Mouse (Mus musculus) gastrocnemius, postnatal 4 days (tissue): Measurements from ENCODE around the gene Bmpr1b. TPM values are rescaled to one million over a fixed set of nuclear protein-coding genes. Genes with fewer than 3 reads are reported as not detected.
"Not testable (repeated sequence)": the region's sequence is repeated elsewhere in the genome, so short reads cannot be mapped to it uniquely, and the experiment has no call there.

ENCODE experiments used
- DNase-seq, 2 experiments: peaks; one replicate each; pipeline ENCODE4 v3.0.0; 2021 to 2022; ENCODE audit warnings: low spot score in 2 of 2, mixed read lengths in 2 of 2
- long read RNA-seq, 2 experiments: library from polyadenylated mRNA; stranded (forward); transcript quantifications; one replicate each; pipeline ENCODE4 v2.0.0; 2021
- total RNA-seq, 2 experiments: library from RNA; stranded (reverse); gene quantifications; 2 replicates each; pipeline ENCODE4 v1.2.3; 2021

Gene Bmpr1b
- total RNA-seq, result 10 to 100 TPM; 12.5 to 13.6 TPM
- long read RNA-seq, experiment 1, full-length matches to known transcripts, result 1 of 10 reads
- long read RNA-seq, experiment 1, partial matches to known transcripts, result 4 of 10 reads
- long read RNA-seq, experiment 1, other reads (novel, unspliced or antisense), result 5 of 10 reads
- long read RNA-seq, experiment 2, full-length matches to known transcripts, result 4 of 9 reads
- long read RNA-seq, experiment 2, partial matches to known transcripts, result 0 of 9 reads
- long read RNA-seq, experiment 2, other reads (novel, unspliced or antisense), result 5 of 9 reads

DNA sequence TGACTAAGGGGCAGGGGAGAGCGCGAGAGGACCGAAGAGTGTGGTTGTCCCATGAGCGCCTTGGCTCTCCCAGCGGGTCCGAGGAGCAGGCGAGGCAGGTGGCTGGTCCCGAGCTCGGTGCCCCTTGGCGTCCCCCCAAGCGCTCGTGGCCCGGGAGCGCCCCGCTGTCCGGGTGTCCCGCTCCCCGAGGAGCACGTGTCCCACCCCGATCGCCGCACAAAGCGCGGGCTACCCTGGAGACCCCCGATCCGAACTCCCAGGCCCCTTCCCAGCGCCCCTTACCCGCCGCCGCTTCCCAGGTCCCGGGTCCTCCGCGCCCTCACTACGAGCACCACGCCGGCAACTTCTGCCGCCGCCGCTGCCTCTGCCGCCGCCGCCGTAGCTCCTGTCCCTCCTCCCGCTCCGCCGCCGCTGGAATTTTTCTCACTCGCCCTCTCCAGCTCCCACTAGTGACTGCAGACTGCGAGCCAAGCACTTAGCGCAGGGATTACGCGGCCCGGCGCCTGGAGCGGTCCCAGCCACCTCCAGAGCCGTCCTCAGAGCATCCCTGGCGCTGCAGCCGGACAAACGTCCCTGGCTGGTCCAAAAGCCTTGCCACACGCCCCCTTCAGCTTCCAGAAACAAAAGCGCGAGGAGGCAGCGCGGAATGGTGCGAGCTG is at the start of gene Bmpr1b:
TSS of gene Bmpr1b (minus strand) at position 563 of the 659 bp plus-strand sequence.
- DNase-seq, result peak; percentile 60 to 79

DNA sequence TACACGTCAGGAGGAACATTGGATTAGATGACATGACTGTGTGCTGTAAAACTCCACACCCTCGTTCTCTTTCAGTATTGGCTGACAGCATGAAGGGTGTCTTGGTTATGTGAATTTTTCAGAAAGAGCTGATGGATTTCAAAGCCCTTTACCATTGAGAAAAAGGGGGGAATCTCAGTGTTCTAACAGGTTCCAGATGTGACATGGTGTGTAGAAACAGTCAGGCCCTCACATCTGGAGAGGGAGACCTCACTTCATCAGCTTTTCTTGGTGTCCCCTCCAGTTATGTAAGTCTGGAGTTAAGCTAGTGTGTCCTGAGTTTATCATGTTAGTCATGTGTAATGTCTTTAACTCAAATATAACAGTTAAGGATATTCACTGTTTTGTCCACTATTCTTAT is 43.6 kb upstream of the Bmpr1b start:
- no peak for DNase-seq

DNA sequence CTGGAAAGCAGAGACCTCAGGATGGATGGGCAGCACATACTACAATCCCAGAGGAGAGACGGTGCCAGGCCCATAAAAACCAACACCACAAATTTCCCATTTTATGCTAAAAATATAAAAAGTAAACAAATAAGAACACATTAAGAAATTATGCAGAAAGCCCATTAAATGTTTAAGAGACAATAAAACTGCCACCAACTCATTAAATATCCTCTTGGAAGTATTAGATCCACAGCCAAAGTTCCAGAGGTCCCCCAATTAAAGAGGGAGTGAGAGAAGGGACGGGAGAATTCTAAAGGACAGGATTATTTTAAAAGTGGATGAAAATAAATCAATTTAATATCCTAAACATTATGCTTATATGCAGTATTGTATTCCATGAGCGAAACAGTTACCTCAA is 43.0 kb upstream of the Bmpr1b start:
- DNase-seq, result no peak

DNA sequence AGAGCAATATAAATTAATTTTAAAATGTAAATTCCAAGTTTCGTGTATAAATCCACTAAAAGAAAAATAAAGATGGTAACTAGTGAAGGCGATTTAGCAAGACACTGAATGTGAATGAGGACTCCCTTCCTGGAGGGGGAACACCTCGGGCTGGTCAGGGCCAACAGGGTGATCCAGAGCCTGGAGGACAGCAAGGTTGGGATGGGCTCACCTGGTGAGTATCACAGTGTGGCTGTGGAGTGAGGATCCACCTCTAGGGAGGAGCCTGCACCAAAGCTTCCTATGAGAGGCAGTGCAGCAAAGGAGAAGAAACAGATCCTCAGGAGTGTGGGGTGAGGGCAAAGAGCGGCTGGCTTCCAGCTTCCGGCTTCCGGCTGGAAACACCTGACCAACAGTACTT is 40.8 kb upstream of the Bmpr1b start:
- DNase-seq, result no peak

DNA sequence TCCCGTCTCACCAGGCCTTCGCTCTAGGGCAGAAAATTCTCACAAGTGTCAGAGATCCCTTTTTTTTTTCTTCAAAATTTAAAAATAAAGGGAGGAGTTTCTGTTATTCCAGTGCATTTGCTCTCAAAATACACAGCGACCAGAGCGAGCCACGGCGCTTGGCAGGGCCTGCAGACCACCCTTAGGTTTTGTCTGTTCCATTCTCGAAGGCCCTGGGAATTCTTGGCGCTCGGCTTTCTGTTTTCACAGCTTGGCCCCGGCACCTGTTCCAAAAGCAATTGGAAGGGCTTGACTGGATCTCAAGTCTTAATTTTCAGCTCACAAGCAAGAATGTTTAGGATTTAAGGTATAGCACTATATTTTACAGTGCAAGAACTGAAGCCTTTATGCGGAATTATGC is 39.8 kb upstream of the Bmpr1b start:
- no peak for DNase-seq

DNA sequence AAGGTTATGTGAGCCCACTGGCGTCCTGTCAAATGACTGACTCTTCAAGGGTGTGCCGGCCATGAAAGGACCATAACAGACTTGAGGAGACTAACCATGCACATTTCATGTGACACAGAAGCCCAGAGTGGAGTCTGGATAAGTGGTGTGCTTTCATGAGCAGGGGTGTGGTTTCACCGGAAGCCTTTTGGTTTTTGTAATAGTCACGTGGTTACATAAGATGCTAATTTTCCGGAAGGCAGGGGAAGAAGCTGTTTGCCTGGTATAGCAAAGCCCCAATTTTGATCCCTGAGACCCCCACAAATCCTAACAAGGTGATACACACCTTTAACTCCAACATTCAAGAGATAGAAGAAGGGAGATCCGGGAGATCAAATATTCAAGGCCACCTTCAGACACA is 38.3 kb upstream of the Bmpr1b start:
- no peak for DNase-seq

DNA sequence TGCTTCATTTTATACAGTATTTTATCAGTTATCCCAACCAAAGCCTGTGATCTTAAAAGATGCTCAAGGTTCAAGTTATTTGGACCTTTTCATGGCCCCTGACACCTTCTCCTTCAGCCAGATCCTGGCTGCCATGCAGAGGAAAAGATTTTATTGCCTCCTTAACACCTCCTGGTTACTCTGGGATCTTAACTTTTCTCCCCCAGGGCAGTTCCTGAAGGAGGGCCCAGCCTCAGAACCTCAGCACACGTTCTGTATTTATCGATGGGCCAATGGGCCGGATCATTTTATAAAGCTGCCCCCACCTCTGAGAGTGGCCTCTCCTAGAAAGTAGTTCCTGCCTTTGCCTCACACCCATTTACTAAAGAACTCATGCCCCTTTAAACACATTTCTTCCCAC is 37.1 kb upstream of the Bmpr1b start:
- DNase-seq, result no peak

DNA sequence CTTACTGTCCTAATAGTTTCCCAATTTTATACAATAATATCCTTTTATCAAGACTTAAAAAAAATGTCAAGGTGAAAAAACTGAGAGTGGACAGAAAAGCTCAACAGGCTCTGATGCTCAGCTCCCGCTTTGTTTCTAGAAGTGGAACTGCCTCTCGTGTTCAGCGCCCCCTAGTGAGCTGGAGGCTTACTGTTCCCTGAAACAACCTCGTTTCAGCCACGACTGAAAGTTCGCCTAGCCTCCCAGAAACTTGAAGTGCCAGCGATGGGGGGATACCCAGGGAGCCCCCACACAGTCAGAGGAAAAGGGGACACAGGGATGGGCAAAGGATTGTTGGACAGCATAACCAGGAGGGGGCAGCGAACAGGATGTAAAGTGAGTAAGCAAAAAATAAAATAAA is 26.9 kb upstream of the Bmpr1b start:
- no peak for DNase-seq

DNA sequence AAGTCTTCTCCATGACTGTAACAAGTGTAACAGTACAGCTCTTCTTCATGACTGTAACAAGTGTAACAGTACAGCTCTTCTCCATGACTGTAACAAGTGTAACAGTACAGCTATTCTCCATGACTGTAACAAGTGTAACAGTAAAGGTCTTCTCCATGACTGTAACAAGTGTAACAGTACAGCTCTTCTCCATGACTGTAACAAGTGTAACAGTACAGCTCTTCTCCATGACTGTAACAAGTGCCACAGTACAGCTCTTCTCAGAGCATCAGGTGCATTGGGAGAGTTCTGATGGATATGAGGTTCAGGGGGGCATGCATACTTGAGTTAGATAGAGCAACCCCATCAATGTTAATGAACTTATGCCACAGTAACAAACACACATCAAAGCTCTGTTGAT is 22.4 kb upstream of the Bmpr1b start:
- DNase-seq, result not testable (repeated sequence)

DNA sequence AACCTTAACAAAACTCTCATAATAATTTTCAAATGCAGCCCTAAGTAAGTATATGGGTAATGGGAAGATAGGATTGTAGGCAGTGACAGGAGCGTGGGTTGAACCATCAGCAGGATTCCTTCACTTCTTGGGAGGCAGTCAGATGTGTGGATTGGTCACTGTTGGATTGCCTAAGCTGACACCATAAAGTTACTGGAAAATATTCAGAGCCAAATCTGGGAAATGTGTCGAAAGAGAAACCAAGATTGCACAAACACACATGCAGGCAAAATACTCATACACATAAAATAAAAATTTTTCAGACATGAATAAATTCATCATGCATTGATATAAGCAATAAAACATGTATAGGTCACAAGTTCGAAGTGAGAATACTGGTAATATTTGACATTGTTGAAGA is 17.3 kb upstream of the Bmpr1b start:
- DNase-seq, result no peak

DNA sequence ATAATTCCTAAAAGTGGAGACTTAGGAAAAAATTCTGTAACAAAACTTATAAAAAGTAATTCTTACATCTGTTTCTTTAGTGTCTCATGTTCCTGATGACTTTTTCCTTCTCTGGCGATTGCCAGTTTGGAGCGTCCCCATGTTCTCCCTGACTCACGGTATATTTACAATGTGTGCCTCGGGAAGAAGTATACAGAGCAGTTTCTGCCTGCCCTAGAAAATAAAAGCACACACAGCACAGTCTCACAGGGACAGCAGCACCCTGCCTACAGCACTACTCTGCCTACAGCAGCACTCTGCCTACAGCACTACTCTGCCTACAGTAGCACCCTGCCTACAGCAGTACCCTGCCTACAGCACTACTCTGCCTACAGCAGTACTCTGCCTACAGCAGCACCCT is 4.8 kb upstream of the Bmpr1b start:
- DNase-seq, result no peak

DNA sequence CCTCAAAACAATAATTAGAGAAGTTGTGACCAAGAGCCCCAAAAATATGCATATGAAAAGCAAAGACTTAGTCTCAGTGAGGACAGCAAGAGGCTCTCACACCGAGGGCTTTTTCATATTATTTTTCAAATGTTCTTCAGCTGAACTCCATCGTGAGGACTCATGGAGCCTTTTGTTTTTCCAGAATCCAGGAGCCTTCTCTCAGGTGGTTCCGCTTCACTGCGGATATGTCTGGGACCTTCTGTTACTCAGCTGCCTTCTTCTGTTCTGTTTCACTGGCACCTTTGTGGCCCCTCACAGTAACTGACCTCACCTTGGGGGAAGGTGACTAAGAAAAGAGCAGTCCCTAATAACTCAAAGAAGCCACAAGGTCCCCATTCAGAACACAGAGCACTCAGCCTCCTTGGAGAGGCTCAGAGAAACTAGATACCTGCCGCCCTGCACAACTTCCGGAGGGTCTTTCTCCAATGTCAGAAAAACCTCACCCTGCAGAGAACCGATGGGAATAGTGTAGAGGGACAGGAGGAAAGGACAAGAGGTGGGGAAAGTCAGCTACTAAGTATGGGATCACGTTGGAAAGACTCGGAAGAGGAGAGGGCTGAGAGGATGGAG is 868 bp downstream of the Bmpr1b start:
- no peak for DNase-seq

DNA sequence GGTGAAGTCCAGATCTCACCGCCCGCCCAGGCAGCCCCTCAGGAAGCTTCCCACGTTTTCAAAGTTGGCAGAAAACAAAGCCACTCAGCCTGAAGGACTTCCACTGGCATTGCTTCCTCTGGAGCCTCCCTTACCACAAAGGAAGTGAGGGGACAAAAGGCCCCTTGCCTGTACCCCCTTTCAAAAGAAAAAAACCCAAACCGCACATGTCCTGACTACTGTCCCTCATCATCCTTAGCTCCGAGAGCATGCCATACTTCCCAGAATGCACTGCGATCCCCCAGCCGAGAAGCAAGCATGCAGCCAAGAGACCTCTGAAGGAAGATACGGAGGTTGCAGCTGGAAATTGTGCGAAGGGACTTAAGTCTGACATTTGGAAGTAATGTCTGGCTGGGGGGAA is 4.2 kb downstream of the Bmpr1b start:
- no peak for DNase-seq

DNA sequence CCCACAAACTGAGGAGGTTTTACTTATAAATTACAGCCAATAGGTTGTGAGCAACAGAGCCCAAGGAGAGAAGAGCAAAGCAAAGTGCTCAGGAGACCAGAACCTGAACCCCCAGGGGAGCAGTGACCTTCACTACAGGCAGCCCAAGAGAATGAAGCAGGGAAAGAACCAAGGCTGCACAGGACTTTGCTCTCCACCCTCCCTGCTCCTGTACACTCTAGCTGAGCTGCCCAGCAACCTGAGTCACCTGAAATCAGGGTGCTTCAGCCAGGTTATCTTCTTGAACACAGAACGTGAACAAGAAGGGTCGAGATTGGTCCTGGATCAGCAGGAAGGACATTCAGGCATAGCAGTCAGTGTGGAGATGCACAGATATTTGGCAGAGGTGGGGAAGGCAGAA is 5.3 kb downstream of the Bmpr1b start:
- DNase-seq, result no peak

DNA sequence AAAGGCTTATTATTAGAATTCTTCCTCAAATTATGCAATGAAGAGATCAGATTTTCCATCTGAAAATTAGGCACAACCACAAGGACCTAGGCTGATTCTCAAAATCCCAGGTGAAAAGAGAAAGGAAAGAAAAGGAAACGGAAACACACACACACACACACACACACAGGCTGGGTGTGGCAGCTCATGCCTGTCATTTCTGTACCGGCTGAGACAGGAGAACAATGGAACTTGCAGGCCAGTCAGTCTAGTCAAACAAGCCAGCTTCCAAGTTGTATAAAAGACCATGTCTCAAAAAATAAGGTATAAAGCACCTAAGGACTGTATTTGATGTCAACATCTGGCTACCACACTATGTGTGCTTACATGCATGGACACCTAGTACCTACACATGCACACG is 7.8 kb downstream of the Bmpr1b start:
- DNase-seq, result no peak

DNA sequence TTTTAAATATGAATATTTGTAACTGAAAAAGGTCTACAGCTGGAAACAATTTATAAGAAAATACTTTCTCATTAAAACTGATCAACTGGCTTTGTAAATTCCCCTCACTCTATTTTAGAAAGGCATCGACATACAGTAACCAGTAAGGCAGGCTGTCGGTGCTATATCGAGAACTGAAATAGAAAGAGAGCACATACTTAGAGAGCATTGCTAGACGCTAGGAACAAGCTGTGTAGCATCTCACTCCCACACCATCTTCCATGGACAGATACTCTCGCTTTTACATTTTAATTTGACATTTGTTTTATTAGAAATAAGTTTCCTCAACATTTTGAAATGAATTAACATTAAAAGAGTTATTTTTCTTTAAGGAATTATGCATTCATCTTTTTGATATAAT is 17.2 kb downstream of the Bmpr1b start:
- no peak for DNase-seq

DNA sequence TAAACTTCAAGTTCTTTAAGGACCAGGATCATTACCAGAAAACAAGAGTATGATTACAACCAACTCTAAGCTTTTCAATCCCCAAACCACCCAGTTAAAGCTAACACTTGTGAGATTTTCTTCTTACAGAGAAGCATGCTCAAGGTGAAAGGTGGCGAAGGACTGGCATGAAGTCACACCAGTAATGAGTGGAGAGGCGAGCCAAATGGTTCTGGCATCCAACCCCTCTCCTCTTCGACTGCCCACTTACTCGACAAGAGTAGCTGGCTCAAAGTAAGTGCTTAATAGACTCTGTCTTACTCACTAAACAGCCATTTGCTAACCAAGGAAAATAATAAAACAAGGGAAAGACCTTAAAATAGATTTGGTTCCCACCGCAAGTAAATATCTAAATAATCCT is 30.4 kb downstream of the Bmpr1b start:
- DNase-seq, result no peak

DNA sequence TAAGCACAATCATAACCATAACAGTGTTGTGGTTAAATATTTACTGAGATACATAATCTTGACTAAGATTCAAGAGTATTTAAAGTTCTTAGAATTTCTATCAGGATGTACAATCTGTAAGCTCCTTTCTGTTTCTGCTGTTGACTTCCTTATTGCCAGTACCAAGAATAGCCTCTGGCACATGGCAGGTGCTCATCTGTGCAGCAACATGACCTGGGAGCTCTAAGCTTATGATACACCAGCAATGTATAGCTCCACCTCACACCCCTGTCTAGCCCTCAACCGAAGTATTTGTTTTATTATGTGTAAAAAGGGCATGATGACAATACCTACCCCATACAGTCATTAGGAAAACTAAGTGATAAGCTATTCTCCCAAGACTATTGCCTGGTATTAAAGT is 42.8 kb downstream of the Bmpr1b start:
- no peak for DNase-seq

DNA sequence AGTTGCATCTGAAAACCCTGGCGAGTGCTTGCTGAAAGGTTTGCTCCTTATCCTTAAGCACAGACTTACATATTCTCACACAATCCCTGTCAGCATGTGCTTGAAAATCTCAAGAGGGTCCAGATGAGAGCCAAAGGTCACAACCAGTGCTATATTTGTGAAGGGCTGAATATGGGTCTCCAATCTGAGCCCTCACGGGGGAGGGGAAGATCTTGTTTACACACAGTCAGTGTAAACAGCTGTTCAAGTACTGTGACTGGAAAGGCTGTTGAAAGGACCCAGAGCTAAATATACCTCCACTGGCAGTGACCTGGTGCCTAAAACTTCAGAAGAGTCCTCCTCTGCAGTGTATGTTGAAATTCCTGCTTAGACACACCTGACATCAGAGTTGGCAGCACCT is 43.7 kb downstream of the Bmpr1b start:
- no peak for DNase-seq

DNA sequence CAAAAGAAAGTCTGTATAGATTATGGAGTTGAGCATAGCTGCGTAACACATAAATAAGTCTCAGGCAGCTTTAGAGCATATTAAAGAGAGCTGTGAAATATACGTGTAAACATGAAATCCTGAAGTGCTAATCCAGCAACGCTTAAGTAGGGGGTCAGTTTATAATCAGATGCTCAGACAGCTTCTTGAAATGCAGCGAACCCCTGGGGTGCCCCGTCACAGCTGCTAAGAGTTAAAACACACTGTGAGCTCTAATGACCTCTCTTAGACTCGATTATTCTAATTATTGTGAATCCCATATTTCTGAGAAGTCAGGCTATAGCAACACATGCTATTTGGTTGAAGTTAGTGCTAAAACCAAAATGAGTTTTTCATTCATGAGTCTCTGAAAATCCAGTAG is 45.0 kb downstream of the Bmpr1b start:
- DNase-seq, result no peak

DNA sequence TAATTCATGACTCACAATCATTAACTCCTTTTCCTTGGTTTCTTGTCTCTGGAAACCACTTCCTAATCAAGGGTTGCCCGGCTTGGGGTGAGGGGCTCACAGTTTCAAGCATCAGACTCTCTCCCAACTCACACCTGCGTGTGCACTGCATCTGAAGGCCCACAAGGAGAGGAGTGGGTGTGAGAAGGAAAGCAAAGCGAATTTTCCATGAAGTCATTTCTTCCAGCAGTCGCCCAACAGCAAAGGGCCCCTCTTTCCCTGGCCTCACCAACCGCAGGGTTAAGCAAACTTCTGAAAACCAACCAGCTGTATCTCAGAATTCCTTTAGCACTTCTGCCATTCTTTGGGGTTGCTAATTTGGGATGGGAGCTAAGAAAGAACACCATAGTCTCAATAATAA is 46.8 kb downstream of the Bmpr1b start:
- DNase-seq, result no peak

DNA sequence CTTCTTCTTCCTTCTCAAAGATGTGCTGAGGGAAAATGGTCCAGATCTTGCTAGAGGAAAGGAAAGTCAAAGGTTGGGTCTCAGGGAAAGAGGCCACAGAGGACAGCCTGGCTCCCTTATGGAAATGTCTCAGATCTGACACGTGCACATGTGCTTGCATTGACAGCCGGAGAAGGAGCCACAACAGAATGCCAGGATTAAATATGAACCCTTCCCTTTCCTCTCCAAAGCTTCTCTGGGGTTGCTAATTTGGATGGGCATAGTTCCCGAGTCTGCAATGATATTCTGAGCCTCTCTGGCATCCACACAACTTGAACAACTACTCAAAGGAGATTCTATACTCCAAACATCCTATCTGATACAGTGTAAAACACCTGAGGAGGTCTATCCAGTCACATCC is 48.4 kb downstream of the Bmpr1b start:
- DNase-seq, result no peak

DNA sequence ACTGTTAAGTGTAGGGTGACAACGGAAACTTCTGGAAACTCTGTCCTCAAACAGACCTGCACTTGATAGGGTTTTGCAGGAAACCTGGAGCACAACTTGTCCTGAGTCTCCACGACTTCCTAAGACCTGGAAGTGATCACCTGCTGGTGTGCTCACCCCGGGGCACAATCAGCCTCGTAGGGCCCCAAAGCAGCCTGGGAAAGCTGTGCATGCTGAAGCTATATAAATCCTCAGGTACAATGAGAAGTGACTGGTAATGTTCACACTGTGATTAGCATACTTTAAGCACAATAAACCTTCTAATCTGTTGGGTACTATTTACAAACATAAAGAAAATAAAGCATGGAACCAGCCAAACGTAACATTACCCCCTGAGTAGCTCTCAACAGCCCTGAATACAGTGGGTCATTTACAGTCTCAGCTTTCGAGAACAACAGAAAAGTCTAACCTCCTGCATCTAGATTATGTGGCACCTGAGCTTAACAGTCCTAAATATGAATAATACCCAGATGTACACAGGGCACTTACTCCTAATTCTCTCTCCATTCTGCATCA is 54.4 kb downstream of the Bmpr1b start:
- DNase-seq, result no peak
